Mouse (Mus musculus) erythroblast, embryonic 14.5 days (primary cell): Measurements from ENCODE around the gene Bhlhb9. TPM values are rescaled to one million over a fixed set of nuclear protein-coding genes. Genes with fewer than 3 reads are reported as not detected.

Source experiments
- H3K27me3 ChIP-seq: 2 replicates; pipeline ENCODE4 v1.6.1; 2012; ENCODE audit warnings: inconsistent platforms; ENCODE audit not compliant: control insufficient read depth
- H3K36me3 ChIP-seq: 2 replicates; pipeline ENCODE4 v1.6.1; 2012; ENCODE audit warnings: mild to moderate bottlenecking, inconsistent platforms; ENCODE audit not compliant: control insufficient read depth
- H3K4me1 ChIP-seq: 2 replicates; pipeline ENCODE4 v1.6.1; 2012; ENCODE audit warnings: inconsistent platforms; ENCODE audit not compliant: control insufficient read depth
- H3K4me3 ChIP-seq: replicated peaks from 2 replicates; pipeline ENCODE3; 2012; ENCODE audit warnings: moderate library complexity, mild to moderate bottlenecking, inconsistent platforms
- H3K9me3 ChIP-seq: 2 replicates; pipeline ENCODE4 v1.6.1; 2012; ENCODE audit warnings: low read length, inconsistent platforms, mixed read lengths; ENCODE audit not compliant: control insufficient read depth
- GATA1 ChIP-seq: IDR thresholded peaks from 2 replicates; pipeline ENCODE4 v1.6.1; 2012; ENCODE audit warnings: low read length, inconsistent platforms, mixed read lengths
- TAL1 ChIP-seq: IDR thresholded peaks from 3 replicates; pipeline ENCODE4 v1.6.1; 2012; ENCODE audit warnings: low read length, inconsistent platforms, mixed read lengths
- polyA plus RNA-seq: library from polyadenylated mRNA; stranded (reverse); fragments of >175 nt; gene quantifications from 2 replicates; pipeline ENCODE4 v1.2.3, GENCODE M21; 2012

Gene Bhlhb9
- polyA plus RNA-seq, 1 experiment, result 0.13 TPM

DNA sequence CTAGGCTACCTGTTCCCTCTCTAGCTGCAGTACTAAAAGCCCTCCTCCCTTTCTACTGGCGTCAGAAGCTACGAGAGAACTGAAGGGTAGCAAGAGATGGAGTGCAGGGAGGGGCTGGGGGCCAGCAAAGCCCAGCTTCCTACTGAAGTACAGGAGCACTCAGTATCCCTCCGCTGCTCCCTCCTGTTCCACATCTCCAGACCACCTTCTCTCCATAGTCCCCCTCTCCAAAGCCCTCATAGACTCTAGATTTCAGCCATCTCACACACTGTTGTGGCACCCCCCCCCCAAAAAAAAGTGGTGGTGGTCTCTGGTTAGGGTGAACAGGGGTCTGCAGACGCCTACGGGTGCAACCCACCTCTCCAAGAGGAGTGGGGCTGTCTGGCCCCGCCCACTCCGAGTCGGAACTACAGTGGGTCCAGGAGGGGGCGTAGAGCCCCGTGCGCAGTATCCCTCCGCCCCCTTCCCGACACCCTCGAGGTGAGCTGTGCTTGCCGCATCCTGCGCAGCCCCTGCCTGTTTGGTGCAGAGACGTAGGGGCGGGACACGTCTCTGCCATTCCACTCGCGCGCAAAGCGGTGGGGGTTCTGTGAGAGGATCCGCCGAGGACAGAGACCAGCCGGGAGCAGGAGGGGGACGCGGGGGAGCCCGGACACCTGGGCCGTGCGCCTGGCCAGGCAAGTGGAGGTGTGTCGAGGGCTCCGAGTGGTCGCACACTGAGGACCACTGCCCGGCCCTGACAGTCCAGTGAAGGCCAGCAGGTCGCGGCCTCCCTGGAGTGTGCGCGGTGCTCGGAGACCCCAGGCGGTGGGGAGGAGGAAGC, 88.2 kb downstream of the Bhlhb9 start:
- no peaks in the 10 kb centered on the region for H3K36me3 ChIP-seq
- H3K4me3 ChIP-seq, result peak overlapping the region; percentile 66
- no peaks in the 10 kb centered on the region for H3K9me3 ChIP-seq
- no peak for TF ChIP-seq GATA1
- no peak for TF ChIP-seq TAL1
- peaks cover 6% of the 10 kb centered on the region; the same call in 1 of the 2 replicates for H3K4me1 ChIP-seq
- H3K27me3 ChIP-seq, result no peaks in the 10 kb centered on the region; the same call in 1 of the 2 replicates

DNA sequence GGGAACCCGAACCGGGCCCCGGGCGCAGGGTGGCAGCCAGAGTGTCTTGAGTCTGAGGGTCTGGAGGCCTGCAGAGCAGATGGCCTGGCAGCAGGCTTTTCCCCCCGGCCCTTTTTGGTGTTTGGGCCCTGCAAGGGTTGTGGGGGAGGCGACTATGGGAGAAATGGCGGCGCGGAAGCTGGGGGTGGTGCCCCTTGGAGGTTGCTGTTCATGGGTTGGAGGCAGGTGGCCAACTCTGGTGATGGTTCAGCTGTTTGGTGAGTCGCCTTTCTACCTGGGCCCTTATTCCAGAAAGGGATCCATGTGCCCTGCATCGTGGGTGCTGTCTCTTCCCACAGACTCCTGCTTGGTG, 88.8 kb downstream of the Bhlhb9 start:
- no peaks in the 10 kb centered on the region; the same call in 1 of the 2 replicates for H3K27me3 ChIP-seq
- peaks cover 6% of the 10 kb centered on the region; the same call in 1 of the 2 replicates for H3K4me1 ChIP-seq
- H3K9me3 ChIP-seq, result no peaks in the 10 kb centered on the region
- peak overlapping the region; percentile 66 for H3K4me3 ChIP-seq
- TF ChIP-seq TAL1, result no peak
- no peak for TF ChIP-seq GATA1
- H3K36me3 ChIP-seq, result no peaks in the 10 kb centered on the region

DNA sequence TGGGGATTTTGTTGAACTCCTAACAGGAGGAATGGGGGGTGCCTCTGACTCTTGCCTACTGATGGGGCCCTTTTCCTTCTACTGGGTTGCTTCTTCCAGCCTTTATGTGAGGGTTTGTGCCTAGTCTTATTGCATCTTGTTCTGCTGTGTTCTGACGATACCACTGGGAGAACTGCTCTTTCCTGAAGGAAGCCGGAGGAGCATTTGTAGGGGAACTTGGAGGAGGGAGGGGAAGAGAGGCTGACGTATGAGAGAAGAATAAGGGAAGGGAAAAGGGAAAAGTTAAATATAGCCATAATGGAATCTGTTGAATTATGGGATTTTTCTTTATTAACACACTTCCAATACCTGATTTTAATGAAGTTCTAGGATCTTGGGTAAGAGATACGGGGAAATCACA, 119.2 kb downstream of the Bhlhb9 start:
- Histone ChIP-seq H3K4me1 (no peaks in the 10 kb centered on the region), H3K4me3 (no peak overlapping the region)
- TF ChIP-seq TAL1, result no peak
- TF ChIP-seq GATA1, result no peak

DNA sequence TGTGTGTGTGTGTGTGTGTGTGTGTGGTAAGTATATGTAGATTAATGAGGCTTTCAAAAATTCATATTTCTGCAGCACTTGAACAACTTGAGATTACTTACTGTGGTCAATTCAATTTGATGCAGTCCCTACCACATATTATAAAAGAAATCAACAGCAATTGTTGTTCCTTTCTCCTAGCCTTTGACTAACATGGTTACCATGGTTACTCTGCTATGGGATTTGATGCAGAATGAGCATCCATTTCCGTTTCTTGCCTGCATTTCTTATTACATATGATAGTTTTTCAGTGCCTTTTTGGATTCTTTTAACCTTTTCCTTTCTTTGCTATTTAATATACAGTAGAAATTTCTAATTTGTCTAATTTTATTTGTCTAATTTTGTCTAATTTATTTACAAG, 119.7 kb downstream of the Bhlhb9 start:
- Histone ChIP-seq H3K36me3 (no peaks in the 10 kb centered on the region), H3K27me3 (no peaks in the 10 kb centered on the region), H3K4me3 (no peak overlapping the region), H3K9me3 (no peaks in the 10 kb centered on the region), H3K4me1 (no peaks in the 10 kb centered on the region)
- TF ChIP-seq GATA1, result no peak
- no peak for TF ChIP-seq TAL1

More for the DNA sequence above, 119.2 kb downstream of the Bhlhb9 start:
- no peaks in the 10 kb centered on the region for H3K9me3 ChIP-seq
- H3K36me3 ChIP-seq, result no peaks in the 10 kb centered on the region
- no peaks in the 10 kb centered on the region for H3K27me3 ChIP-seq

DNA sequence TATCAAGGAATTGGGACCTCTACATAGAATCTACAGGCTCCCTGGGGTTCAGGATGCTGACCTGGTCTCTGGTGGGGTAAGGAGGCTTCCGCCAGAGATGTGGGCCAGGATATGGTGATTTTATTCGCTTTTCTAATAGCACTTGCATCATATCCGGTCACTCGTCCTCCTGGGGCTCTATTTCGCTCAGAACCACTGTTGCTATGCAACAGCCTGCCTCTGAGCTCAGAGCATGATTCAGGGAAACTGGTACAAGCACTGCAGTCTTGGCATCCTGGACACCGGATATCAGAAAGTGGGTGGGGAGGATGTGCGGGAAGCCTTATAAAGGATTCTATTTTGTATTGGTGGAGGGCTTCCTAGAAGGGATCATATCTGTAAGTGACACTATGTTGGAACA, 124.8 kb downstream of the Bhlhb9 start:
- no peak for TF ChIP-seq GATA1
- TF ChIP-seq TAL1, result no peak
- Histone ChIP-seq H3K27me3 (no peaks in the 10 kb centered on the region), H3K36me3 (no peaks in the 10 kb centered on the region), H3K4me3 (no peak overlapping the region), H3K9me3 (no peaks in the 10 kb centered on the region), H3K4me1 (no peaks in the 10 kb centered on the region)

DNA sequence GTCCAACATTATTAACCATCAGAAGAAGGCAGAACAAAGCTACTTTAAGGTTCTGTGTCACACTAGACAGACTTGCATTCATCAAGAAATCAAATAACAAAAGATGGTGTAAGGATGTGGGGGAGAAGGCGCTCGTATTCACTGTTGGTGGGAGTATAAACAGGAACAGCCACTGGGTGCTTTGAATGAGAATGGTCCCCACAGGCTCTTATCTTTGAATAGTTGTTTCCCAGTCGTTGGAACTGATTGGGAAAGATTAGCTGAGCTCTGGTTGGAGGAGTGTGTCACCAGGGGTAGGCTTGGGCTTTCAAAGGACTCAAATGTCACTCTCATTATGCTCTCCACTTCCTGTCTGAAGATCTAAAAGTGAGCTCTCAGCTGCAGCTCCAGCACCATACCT, 128.5 kb downstream of the Bhlhb9 start:
- no peaks in the 10 kb centered on the region for H3K9me3 ChIP-seq
- no peaks in the 10 kb centered on the region for H3K4me1 ChIP-seq
- no peaks in the 10 kb centered on the region for H3K27me3 ChIP-seq
- no peaks in the 10 kb centered on the region for H3K36me3 ChIP-seq
- TF ChIP-seq GATA1 (no peak), TAL1 (no peak)
- H3K4me3 ChIP-seq, result no peak overlapping the region

DNA sequence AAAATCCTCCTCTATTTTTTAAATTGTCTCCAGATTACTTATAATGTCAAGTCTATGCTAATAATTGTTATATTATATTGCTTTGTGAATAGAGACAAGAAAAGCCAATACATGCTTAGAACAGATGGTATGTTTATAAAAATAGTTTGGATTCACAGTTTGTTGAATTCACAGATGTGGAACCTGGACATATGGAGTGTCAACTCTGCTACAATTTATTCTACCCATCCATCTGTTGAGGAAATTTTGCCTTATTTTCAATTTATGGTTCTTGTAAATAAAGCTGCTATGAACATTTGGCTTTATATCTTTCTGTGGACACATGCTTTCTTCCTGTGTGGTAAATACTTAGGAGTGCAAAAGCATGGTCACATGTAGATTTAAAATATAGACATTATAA, 131.2 kb downstream of the Bhlhb9 start:
- Histone ChIP-seq H3K4me1 (no peaks in the 10 kb centered on the region), H3K36me3 (no peaks in the 10 kb centered on the region), H3K9me3 (no peaks in the 10 kb centered on the region), H3K4me3 (no peak overlapping the region), H3K27me3 (no peaks in the 10 kb centered on the region)
- no peak for TF ChIP-seq TAL1
- no peak for TF ChIP-seq GATA1

DNA sequence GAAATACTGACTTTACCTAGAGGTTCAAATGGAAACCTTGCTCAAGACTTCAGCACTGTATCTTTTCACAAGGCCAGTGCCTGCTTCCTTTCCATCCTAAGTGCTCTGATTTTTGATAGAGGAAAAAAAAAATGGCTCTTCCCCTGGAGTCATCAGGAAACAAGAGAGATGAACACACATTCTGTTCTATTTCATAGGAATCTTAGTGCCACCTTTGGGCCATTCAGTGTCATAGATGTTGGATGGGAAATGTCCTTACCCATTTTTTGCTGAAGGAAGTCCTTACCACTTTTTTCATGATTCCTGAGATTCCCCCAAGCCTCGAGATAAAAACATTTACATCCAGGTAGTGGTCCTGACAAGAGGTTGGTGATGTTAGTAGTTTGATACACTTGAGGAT, 139.1 kb downstream of the Bhlhb9 start:
- H3K27me3 ChIP-seq, result no peaks in the 10 kb centered on the region

More for the DNA sequence above, 139.1 kb downstream of the Bhlhb9 start:
- no peaks in the 10 kb centered on the region for H3K36me3 ChIP-seq
- TF ChIP-seq TAL1, result no peak
- TF ChIP-seq GATA1, result no peak
- no peaks in the 10 kb centered on the region for H3K9me3 ChIP-seq
- no peak overlapping the region for H3K4me3 ChIP-seq
- H3K4me1 ChIP-seq, result peaks cover 2% of the 10 kb centered on the region; the same call in 1 of the 2 replicates

Other genes starting within 250 kb of the Bhlhb9 start
- not detected in 2 replicates for gene Nxf7, start 198.8 kb upstream of the Bhlhb9 start, polyA plus RNA-seq
- not detected in 2 replicates for gene Prame, start 169.9 kb upstream of the Bhlhb9 start, polyA plus RNA-seq
- not detected in 2 replicates for gene Tcp11x2, start 103.8 kb upstream of the Bhlhb9 start, polyA plus RNA-seq
- not detected in 2 replicates for gene Tmsb15a, start 72.3 kb upstream of the Bhlhb9 start, polyA plus RNA-seq
- 0.03 and 0.06 TPM in 2 replicates for gene Armcx5, start 54.9 kb upstream of the Bhlhb9 start, polyA plus RNA-seq
- gene Gprasp1, start 54.9 kb upstream of the Bhlhb9 start, polyA plus RNA-seq, result 0.04 and 0.54 TPM in 2 replicates
- gene Gprasp2, start 41.4 kb downstream of the Bhlhb9 start, polyA plus RNA-seq, result 0.23 TPM in 1 of 2 replicates, not detected in the other
- 0.11 TPM in 1 of 2 replicates, not detected in the other for gene Arxes2, start 196.2 kb downstream of the Bhlhb9 start, polyA plus RNA-seq
- gene Arxes1, start 235.8 kb downstream of the Bhlhb9 start, polyA plus RNA-seq, result 0.06 TPM in 1 of 2 replicates, not detected in the other